Mouse (Mus musculus) kidney, adult 2 months (tissue): Measurements from ENCODE around the gene Krcc1. TPM values are rescaled to one million over a fixed set of nuclear protein-coding genes. Genes with fewer than 3 reads are reported as not detected.

Experiments used
- DNase-seq: peaks from one replicate; pipeline ENCODE4 v3.0.0; 2021
- H3K27ac ChIP-seq: fragments of 200-500 bp; 2 replicates; pipeline ENCODE4 v1.5.1; 2012; ENCODE audit warnings: low read depth, low read length, control low read depth, inconsistent platforms; ENCODE audit not compliant: insufficient read depth
- H3K27me3 ChIP-seq: fragments of 200-500 bp; replicated peaks from 2 replicates; pipeline ENCODE4 v1.6.1; 2012; ENCODE audit warnings: mild to moderate bottlenecking, moderate library complexity, low read length, inconsistent platforms; ENCODE audit not compliant: control insufficient read depth, insufficient read depth
- H3K36me3 ChIP-seq: fragments of 200-500 bp; 2 replicates; pipeline ENCODE4 v1.6.1; 2012; ENCODE audit warnings: mild to moderate bottlenecking, moderate library complexity, low read length, inconsistent platforms; ENCODE audit not compliant: control insufficient read depth, insufficient read depth
- H3K4me1 ChIP-seq: fragments of 200-500 bp; 2 replicates; pipeline ENCODE4 v1.6.1; 2011; ENCODE audit warnings: low read length; ENCODE audit not compliant: control insufficient read depth, insufficient read depth
- H3K4me3 ChIP-seq: fragments of 200-500 bp; 2 replicates; pipeline ENCODE4 v1.5.1; 2011; ENCODE audit warnings: mild to moderate bottlenecking, low read depth, low read length, control low read depth; ENCODE audit not compliant: insufficient read depth
- CTCF ChIP-seq: fragments of 200-500 bp; conservative IDR thresholded peaks from 2 replicates; pipeline ENCODE4 v1.5.1; 2011; ENCODE audit warnings: low read depth, mild to moderate bottlenecking, control low read depth, low read length, moderate library complexity, mixed read lengths; ENCODE audit not compliant: insufficient read depth, insufficient read length
- POLR2A ChIP-seq: fragments of 200-500 bp; IDR thresholded peaks from one replicate; pipeline ENCODE4 v1.6.1; 2011; ENCODE audit warnings: low read depth, low read length, control low read depth
- WGBS: fragments of 180-500 bp; shearing (Covaris S2); methylation state at CpG from one replicate; pipeline ENCODE4 v1.1.7; 2018; 5-methylcytosine and 5-hydroxymethylcytosine counted together
- polyA plus RNA-seq: library from polyadenylated mRNA; depleted of rRNA; stranded (reverse); fragments of >200 nt; gene quantifications from 2 replicates; pipeline ENCODE4 v1.2.3, GENCODE M21; 2012

Gene Krcc1
- polyA plus RNA-seq, 1 experiment: 15.2 TPM

DNA sequence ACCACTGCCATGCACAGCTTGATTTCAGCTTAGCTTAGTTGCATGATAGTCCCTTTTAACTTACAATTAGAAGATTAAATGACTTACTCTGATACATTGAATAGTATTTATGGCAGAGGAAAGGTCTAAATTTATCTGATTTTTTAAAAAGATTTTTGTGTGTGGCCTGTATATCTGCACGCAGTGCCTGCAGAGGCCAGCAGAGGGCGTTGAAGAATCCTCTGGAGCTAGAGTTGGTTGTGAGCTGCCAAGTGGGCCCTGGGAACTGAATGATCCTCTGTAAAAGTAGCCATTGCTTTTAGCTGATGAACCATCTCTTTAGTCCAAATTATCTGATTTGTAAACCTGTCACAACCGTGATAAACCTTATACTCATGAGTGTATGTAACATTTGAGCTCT is 27.3 kb downstream of the Krcc1 start:
- H3K27ac ChIP-seq: no peak overlapping the region
- WGBS: 51% methylated on average over 3 of the region's 3 CpGs
- H3K27me3 ChIP-seq: no peaks in the 10 kb centered on the region
- no peak overlapping the region for H3K4me3 ChIP-seq
- no peaks in the 10 kb centered on the region for H3K4me1 ChIP-seq
- peak; percentile 20 for DNase-seq
- TF ChIP-seq POLR2A: no peak
- TF ChIP-seq CTCF: peak; percentile 57
- no peaks in the 10 kb centered on the region for H3K36me3 ChIP-seq

DNA sequence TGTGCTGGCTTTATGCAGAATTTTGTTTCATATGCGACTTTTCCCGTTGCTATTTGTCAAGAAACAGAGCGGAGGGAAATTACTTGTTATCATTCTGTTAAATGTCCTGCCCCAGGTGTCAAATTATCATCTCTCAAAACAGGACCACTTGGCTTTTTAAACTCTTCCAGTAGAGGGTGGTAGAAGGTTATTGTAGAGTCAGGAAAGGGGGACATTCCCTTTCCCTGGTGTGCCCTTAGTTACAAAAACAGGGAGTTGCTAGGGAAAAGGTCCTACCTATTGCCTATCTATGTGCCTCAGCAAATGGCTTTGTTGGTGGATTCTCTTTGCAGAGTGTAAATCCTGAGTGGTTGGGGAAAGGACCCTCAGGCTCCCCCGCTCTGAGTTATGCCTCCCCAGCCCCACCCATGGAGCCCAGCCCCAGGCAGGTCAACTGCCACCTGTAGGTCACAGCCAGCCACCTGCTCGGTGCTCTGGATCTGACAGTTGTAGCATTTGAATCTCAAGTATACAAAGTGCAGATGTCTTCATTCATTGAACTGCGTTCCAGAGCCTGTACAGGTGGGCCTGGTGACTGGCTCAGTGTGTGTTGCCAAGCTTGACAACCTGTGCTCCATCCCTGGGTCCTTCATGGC is 30.7 kb downstream of the Krcc1 start:
- Histone ChIP-seq H3K4me1 (no peaks in the 10 kb centered on the region), H3K36me3 (no peaks in the 10 kb centered on the region), H3K27me3 (no peaks in the 10 kb centered on the region), H3K4me3 (no peak overlapping the region), H3K27ac (no peak overlapping the region)
- TF ChIP-seq POLR2A: no peak
- no peak for TF ChIP-seq CTCF
- DNase-seq: no peak
- WGBS: 64% methylated on average over 6 of the region's 6 CpGs

DNA sequence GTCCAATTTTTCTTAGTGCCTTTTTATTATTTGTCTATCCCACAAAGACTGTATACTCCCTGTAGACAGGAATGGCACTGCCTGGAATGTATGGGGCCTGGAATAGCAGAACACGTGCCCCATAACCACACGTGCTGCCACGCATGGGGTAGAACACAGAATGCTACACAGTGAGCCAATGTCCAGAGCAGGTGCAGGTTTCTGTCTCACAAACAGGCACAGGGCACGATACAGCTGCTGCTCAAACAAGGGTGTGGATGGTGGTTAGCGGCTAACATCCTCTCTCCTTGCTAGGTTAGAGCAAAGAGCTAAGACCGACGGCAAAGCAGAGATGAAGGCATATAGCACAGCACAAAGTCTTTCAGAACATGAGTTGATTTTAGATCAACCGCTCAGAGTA is 36.0 kb downstream of the Krcc1 start:
- WGBS: 89% methylated on average over 8 of the region's 8 CpGs
- no peaks in the 10 kb centered on the region for H3K36me3 ChIP-seq
- H3K4me3 ChIP-seq: no peak overlapping the region
- H3K27ac ChIP-seq: no peak overlapping the region
- H3K4me1 ChIP-seq: no peaks in the 10 kb centered on the region
- no peak for TF ChIP-seq CTCF
- no peak for TF ChIP-seq POLR2A
- no peak for DNase-seq
- H3K27me3 ChIP-seq: no peaks in the 10 kb centered on the region

DNA sequence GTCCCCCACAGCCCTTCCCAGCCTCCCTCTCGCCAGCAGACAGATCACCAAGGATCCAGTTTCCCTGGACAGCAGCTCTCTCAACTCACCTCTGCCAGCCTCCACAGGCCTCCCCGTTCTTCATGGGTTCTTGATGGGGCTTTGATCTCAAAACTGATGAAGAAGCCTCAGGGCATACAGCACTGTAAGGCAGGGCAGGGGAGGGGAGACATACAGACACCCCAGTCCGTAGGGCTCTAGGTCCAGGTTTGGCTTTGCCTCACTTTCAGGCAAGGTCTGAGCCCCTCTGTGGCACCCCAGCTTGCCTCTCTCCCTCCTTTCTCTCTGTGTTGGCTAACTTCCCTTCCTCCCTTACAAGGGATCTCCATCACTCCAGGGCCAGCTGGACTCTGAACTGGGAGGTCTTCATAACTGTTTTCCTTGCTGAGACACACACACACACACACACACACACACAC is 50.4 kb downstream of the Krcc1 start, which contains the start of gene Smyd1:
Gene Smyd1 (minus strand): TSS at position 408 of the 458 bp plus-strand sequence.
- no peaks in the 10 kb centered on the region for H3K27me3 ChIP-seq
- DNase-seq: no peak
- H3K27ac ChIP-seq: no peak within 1 kb of the TSS
- no peaks in the 10 kb centered on the region for H3K4me1 ChIP-seq
- TF ChIP-seq CTCF (no peak), POLR2A (no peak)
- H3K36me3 ChIP-seq: no peaks in the 10 kb centered on the region
- WGBS: 68% methylated on average over 3 of the region's 3 CpGs
- no peak within 1 kb of the TSS for H3K4me3 ChIP-seq

DNA sequence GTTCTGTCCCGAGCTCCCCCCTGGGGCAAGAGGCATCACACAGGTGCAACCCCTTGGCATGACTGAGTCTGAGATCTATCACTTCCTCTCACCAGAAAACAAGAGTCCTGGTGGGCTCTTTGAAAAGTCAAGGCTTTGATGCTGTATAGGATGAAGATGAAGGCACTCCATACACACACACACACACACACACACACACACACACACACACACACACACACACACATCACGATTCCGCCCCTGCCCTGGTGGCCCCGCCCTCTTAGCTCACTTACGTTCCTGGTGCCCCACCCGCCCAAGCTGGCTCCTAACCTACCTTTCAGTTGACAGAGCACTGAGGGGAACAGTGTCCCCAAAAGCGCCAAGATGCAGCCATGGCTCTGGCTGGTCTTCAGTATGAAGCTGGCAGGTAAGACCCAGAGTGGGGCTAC is 51.0 kb downstream of the Krcc1 start, which contains the start of gene Cd8b1:
Gene Cd8b1 (plus strand): TSS at position 298 of the 431 bp plus-strand sequence.
- Histone ChIP-seq H3K27me3 (no peaks in the 10 kb centered on the region), H3K4me1 (no peaks in the 10 kb centered on the region), H3K4me3 (no peak within 1 kb of the TSS), H3K27ac (no peak within 1 kb of the TSS), H3K36me3 (no peaks in the 10 kb centered on the region)
- no peak for DNase-seq
- TF ChIP-seq CTCF (no peak), POLR2A (no peak)
- WGBS: 82% methylated on average over 7 of the region's 7 CpGs

DNA sequence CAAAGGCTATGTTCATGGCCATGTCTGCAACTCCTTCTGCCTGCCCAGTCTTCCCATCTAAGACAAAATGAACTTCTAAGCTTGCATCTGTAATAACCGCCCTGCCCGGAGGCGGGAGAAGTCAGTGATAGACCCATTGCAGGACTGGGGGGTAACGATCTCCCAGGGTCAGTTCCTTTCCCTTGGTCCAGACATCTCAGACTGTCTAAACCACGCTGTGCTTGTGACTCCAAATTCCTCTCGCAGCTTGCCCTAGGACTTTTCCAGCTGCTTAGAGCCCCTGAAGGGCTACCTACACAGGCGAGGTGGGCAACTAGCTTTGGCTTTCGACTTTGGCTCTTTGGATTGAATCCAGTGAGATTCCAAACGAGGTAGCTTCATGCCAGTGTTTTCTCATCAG is 53.3 kb downstream of the Krcc1 start:
- Histone ChIP-seq H3K36me3 (no peaks in the 10 kb centered on the region), H3K27me3 (no peaks in the 10 kb centered on the region), H3K4me1 (no peaks in the 10 kb centered on the region), H3K27ac (no peak overlapping the region), H3K4me3 (no peak overlapping the region)
- TF ChIP-seq POLR2A (no peak), CTCF (no peak)
- 86% methylated on average over 9 of the region's 9 CpGs for WGBS
- DNase-seq: no peak

DNA sequence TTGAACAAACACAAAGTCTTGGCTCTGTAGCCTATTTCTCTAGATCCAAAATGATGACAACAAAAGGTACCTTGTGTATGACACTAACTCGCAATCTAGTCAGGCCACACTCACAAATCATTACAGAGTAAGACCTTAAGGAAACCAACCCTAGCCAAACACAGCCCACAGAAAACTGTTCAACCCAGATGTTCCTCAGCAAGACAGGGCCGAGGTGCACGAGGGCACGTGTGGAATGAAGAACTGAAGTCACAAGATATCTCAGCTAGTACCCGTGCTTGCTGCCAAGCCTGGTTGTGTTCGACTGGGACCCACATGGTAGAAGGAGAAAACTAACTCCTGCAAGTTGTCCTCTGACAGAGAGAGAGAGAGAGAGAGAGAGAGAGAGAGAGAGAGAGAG is 58.4 kb downstream of the Krcc1 start:
- 80% methylated on average over 6 of the region's 6 CpGs for WGBS
- H3K36me3 ChIP-seq: no peaks in the 10 kb centered on the region
- DNase-seq: no peak
- no peak overlapping the region for H3K4me3 ChIP-seq
- H3K4me1 ChIP-seq: no peaks in the 10 kb centered on the region
- no peak for TF ChIP-seq POLR2A
- TF ChIP-seq CTCF: no peak
- no peaks in the 10 kb centered on the region for H3K27me3 ChIP-seq
- no peak overlapping the region for H3K27ac ChIP-seq
